Mouse (Mus musculus) lung, embryonic 14.5 days (tissue): Measurements from ENCODE around the gene Sos2. TPM values are rescaled to one million over a fixed set of nuclear protein-coding genes. Genes with fewer than 3 reads are reported as not detected.
A peak's percentile ranks its signal among the peaks of the same experiment; 100 is the strongest.

Experiments used
- ATAC-seq: fragments of 200-750 bp; cut with Nextera tagmentation; 2 replicates; pipeline ENCODE4 v1.8.0; 2017; ENCODE audit warnings: mild to moderate bottlenecking, moderate TSS enrichment, moderate library complexity; ENCODE audit not compliant: insufficient read depth
- DNase-seq: peaks from one replicate; pipeline ENCODE4 v3.0.0-alpha.2; 2015
- H3K27ac ChIP-seq: fragments of 300-500 bp; sonication (generic); 2 replicates; pipeline ENCODE4 v1.5.1; 2014; ENCODE audit warnings: low read depth, mild to moderate bottlenecking, moderate library complexity
- H3K27me3 ChIP-seq: fragments of 300-500 bp; sonication (generic); 2 replicates; pipeline ENCODE4 v1.6.1; 2014; ENCODE audit warnings: low read length, control low read depth; ENCODE audit not compliant: insufficient read depth
- H3K36me3 ChIP-seq: fragments of 300-500 bp; sonication (generic); 2 replicates; pipeline ENCODE4 v1.6.1; 2014; ENCODE audit warnings: control low read depth; ENCODE audit not compliant: insufficient read depth
- H3K4me1 ChIP-seq: fragments of 300-500 bp; sonication (generic); 2 replicates; pipeline ENCODE4 v1.6.1; 2014; ENCODE audit warnings: antibody characterized with exemption, control low read depth; ENCODE audit not compliant: insufficient read depth
- H3K4me2 ChIP-seq: fragments of 300-500 bp; sonication (generic); 2 replicates; pipeline ENCODE4 v1.6.1; 2014; ENCODE audit warnings: mild to moderate bottlenecking
- H3K4me3 ChIP-seq: fragments of 300-500 bp; sonication (generic); 2 replicates; pipeline ENCODE4 v1.5.1; 2014; ENCODE audit warnings: low read depth, low read length
- H3K9ac ChIP-seq: fragments of 300-500 bp; sonication (generic); 2 replicates; pipeline ENCODE4 v1.6.1; 2014
- H3K9me3 ChIP-seq: fragments of 300-500 bp; sonication (generic); 2 replicates; pipeline ENCODE4 v1.6.1; 2016; ENCODE audit warnings: low read depth, low read length, control low read depth
- CTCF ChIP-seq: IDR thresholded peaks from 2 replicates; pipeline ENCODE4 v1.5.1; 2016; ENCODE audit warnings: antibody characterized with exemption, low read depth
- WGBS: fragments of 180-500 bp; shearing (Covaris S2); extraction: QIAGEN DNeasy Blood & Tissue Kit; methylation state at CpG from one replicate; pipeline ENCODE4 v1.1.7; 2014; 5-methylcytosine and 5-hydroxymethylcytosine counted together
- polyA plus RNA-seq: library from polyadenylated mRNA; unstranded; fragments of >200 nt; fragmentation: Nextera tagmentation; extraction: Ambion mirVana; gene quantifications from 2 replicates; pipeline ENCODE4 v1.2.1, GENCODE M21; 2014

Sos2 gene
- polyA plus RNA-seq, 1 experiment from 2014 or later = 13.0 TPM

GRCm38 (mm10) chr12:69689094-69689493 is 7.4 kb upstream of the Sos2 start:
- Histone ChIP-seq H3K4me3 (no peak overlapping the region), H3K27me3 (no peaks in the 10 kb centered on the region)
- ATAC-seq = no peak

GRCm38 (mm10) chr12:69688368-69688767 is 6.7 kb upstream of the Sos2 start:
- no peak for TF ChIP-seq CTCF
- Histone ChIP-seq H3K9ac (no peak overlapping the region), H3K9me3 (no peaks in the 10 kb centered on the region), H3K27ac (no peak overlapping the region; the same call in 1 of the 2 replicates), H3K36me3 (no peaks in the 10 kb centered on the region), H3K4me1 (no peaks in the 10 kb centered on the region; the same call in 1 of the 2 replicates), H3K4me3 (no peak overlapping the region), H3K4me2 (no peak overlapping the region), H3K27me3 (no peaks in the 10 kb centered on the region)
- WGBS = 32% methylated on average over 2 of the region's 2 CpGs
- DNase-seq (peak; percentile 83), ATAC-seq (peak; percentile 74; the same call in 1 of the 2 replicates)

More at GRCm38 (mm10) chr12:69689094-69689493, 7.4 kb upstream of the Sos2 start:
- Histone ChIP-seq H3K36me3 (peaks cover 3% of the 10 kb centered on the region; the same call in 1 of the 2 replicates), H3K9me3 (no peaks in the 10 kb centered on the region), H3K27ac (no peak overlapping the region), H3K4me1 (no peaks in the 10 kb centered on the region), H3K4me2 (no peak overlapping the region), H3K9ac (no peak overlapping the region)
- TF ChIP-seq CTCF = no peak
- DNase-seq = no peak

- no peaks in the 10 kb centered on the region for H3K27me3 ChIP-seq
- no peak overlapping the region for H3K4me3 ChIP-seq
- no peak for ATAC-seq
- 34% methylated on average over 10 of the region's 10 CpGs for whole genome bisulfite sequencing
- H3K9me3 ChIP-seq = no peaks in the 10 kb centered on the region
- H3K36me3 ChIP-seq = no peaks in the 10 kb centered on the region
- DNase-seq = peak; percentile 63
- TF ChIP-seq CTCF = no peak
- no peak overlapping the region for H3K9ac ChIP-seq
- no peak overlapping the region for H3K27ac ChIP-seq
- H3K4me2 ChIP-seq = peak overlapping the region; percentile 83; the same call in 1 of the 2 replicates
- peaks cover 7% of the 10 kb centered on the region; the same call in 1 of the 2 replicates for H3K4me1 ChIP-seq
Observed at GRCm38 (mm10) chr12:69683537-69683936, 1.9 kb upstream of the Sos2 start.

GRCm38 (mm10) chr12:69682788-69683419 is 1.3 kb upstream of the Sos2 start:
- Histone ChIP-seq H3K27me3 (no peaks in the 10 kb centered on the region), H3K4me3 (peak overlapping the region; percentile 86; the same call in 1 of the 2 replicates), H3K36me3 (no peaks in the 10 kb centered on the region), H3K9ac (no peak overlapping the region), H3K4me2 (peak overlapping the region; percentile 83), H3K9me3 (no peaks in the 10 kb centered on the region), H3K4me1 (peaks cover 7% of the 10 kb centered on the region; the same call in 1 of the 2 replicates), H3K27ac (no peak overlapping the region; the same call in 1 of the 2 replicates)
- ATAC-seq (no peak), DNase-seq (peak; percentile 37)
- WGBS = 40% methylated on average over 14 of the region's 14 CpGs
- TF ChIP-seq CTCF = no peak

GRCm38 (mm10) chr12:69682065-69682787 is 574 bp upstream of the Sos2 start:
- ATAC-seq = peak; percentile 90
- peak overlapping the region; percentile 83 for H3K4me2 ChIP-seq
- H3K4me3 ChIP-seq = peak overlapping the region; percentile 86
- peak; percentile 90 for DNase-seq
- no peaks in the 10 kb centered on the region for H3K36me3 ChIP-seq
- peaks cover 10% of the 10 kb centered on the region; the same call in 1 of the 2 replicates for H3K4me1 ChIP-seq
- TF ChIP-seq CTCF = no peak
- no peaks in the 10 kb centered on the region for H3K9me3 ChIP-seq
- peak overlapping the region; percentile 98 for H3K9ac ChIP-seq
- WGBS = 1% methylated on average over 48 of the region's 54 CpGs
- no peaks in the 10 kb centered on the region for H3K27me3 ChIP-seq
- peak overlapping the region; percentile 98 for H3K27ac ChIP-seq

GRCm38 (mm10) chr12:69680635-69681565 is 752 bp downstream of the Sos2 start:
- Histone ChIP-seq H3K27me3 (no peaks in the 10 kb centered on the region), H3K27ac (peak overlapping the region; percentile 98), H3K9me3 (no peaks in the 10 kb centered on the region), H3K4me3 (peak overlapping the region; percentile 86), H3K4me1 (peaks cover 10% of the 10 kb centered on the region; the same call in 1 of the 2 replicates), H3K9ac (peak overlapping the region; percentile 98), H3K4me2 (peak overlapping the region; percentile 83), H3K36me3 (no peaks in the 10 kb centered on the region)
- peak; percentile 69 for DNase-seq
- WGBS = under 1% methylated on average over 56 of the region's 56 CpGs
- no peak; the same call in 1 of the 2 replicates for ATAC-seq
- no peak for TF ChIP-seq CTCF
